Mouse (Mus musculus): Measurements from ENCODE around the gene N4bp1.

DNA sequence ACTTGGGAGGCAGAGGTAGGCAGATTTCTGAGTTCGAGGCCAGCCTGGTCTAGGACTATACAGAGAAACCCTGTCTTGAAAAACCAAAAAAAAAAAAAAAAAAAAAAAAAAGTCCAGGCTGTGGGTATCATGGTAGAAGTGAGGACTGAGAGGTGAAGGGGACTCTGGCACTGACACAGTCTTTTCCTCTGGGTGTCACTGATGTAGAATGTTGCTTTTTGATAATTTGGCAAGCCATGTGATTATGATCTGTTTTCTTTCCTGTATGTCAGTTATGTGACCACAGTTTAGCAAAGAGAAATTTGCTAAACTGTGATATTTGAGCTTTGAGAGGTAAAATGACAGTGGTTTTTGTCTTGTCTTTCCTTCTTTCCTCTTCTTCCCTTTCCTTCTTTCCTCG lies 47.8 kb downstream of the N4bp1 start:
- TF ChIP-seq CTCF (IDR thresholded peaks at IDR 0.05; ENCODE audit: low read depth) (no peak), EP300 (IDR thresholded peaks at IDR 0.05; ENCODE audit: low read depth) (no peak)
